Mouse (Mus musculus) left cerebral cortex, adult 18-20 months (tissue): ENCODE measurements around the gene 4930507D05Rik. TPM values are rescaled to one million over a fixed set of nuclear protein-coding genes. Genes with fewer than 3 reads are reported as not detected.
"Not testable (repeated sequence)": the region's sequence is repeated elsewhere in the genome, so short reads cannot be mapped to it uniquely, and the experiment has no call there.

ENCODE experiments used
- DNase-seq, 2 experiments: peaks; one replicate each; pipeline ENCODE4 v3.0.0; 2021 to 2022; ENCODE audit warnings: low spot score in 2 of 2, mixed read lengths in 1 of 2
- total RNA-seq, 2 experiments: library from RNA; stranded (reverse); gene quantifications; 2 replicates each; pipeline ENCODE4 v1.2.3; 2021

Gene 4930507D05Rik
- total RNA-seq, 2 experiments from 2014 or later: 0.72 to 1.3 TPM

GRCm38 (mm10) chr10:62474944-62475343 is 25.7 kb downstream of the 4930507D05Rik start:
- DNase-seq: no peak

GRCm38 (mm10) chr10:62476980-62477379 is 27.7 kb downstream of the 4930507D05Rik start:
- DNase-seq: no peak

GRCm38 (mm10) chr10:62481108-62481852 is 32.0 kb downstream of the 4930507D05Rik start:
- DNase-seq: no peak

GRCm38 (mm10) chr10:62485878-62486582 is 36.7 kb downstream of the 4930507D05Rik start:
- DNase-seq: peak in 1 of 2 experiments; percentile 3

GRCm38 (mm10) chr10:62486618-62487415 is 37.5 kb downstream of the 4930507D05Rik start, which contains the start of gene Vps26a:
Vps26a (minus strand) TSS chr10:62486805.
- peak; percentile 97 to 98 for DNase-seq

- DNase-seq: peak; percentile 27 to 42
These were observed 39.0 kb downstream of the 4930507D05Rik start for GRCm38 (mm10) chr10:62488266-62488665.

GRCm38 (mm10) chr10:62491681-62492080 is 42.4 kb downstream of the 4930507D05Rik start:
- not testable (repeated sequence) for DNase-seq

- DNase-seq: peak; percentile 57 to 59
These were observed 51.0 kb downstream of the 4930507D05Rik start for GRCm38 (mm10) chr10:62500088-62500915.

Other genes starting within 250 kb of the 4930507D05Rik start
- 1 to 10 TPM; 8.3 to 9.0 TPM for gene Tspan15, start 218.2 kb upstream of the 4930507D05Rik start, total RNA-seq
- under 1 TPM; 0.23 to 0.30 TPM for gene Tacr2, start 197.1 kb upstream of the 4930507D05Rik start, total RNA-seq
- 100 to 1,000 TPM; 311 to 318 TPM for gene Hk1, start 69.6 kb upstream of the 4930507D05Rik start, total RNA-seq
- 1 to 10 TPM; 5.9 to 7.2 TPM for gene Hkdc1, start 27.0 kb upstream of the 4930507D05Rik start, total RNA-seq
- gene Supv3l1, start 249 bp downstream of the 4930507D05Rik start, total RNA-seq: 10 to 100 TPM; 22.0 to 23.7 TPM
- gene Vps26a, start 37.3 kb downstream of the 4930507D05Rik start, total RNA-seq: 10 to 100 TPM; 49.5 to 51.0 TPM
- gene Srgn, start 78.0 kb downstream of the 4930507D05Rik start, total RNA-seq: 10 to 100 TPM in 1 of 2 experiments, 1 to 10 TPM in 1; 8.0 to 10.0 TPM
- gene Kif1bp, start 129.0 kb downstream of the 4930507D05Rik start, total RNA-seq: 100 to 1,000 TPM; 179 to 185 TPM
- gene Ddx21, start 152.8 kb downstream of the 4930507D05Rik start, total RNA-seq: 10 to 100 TPM; 21.1 to 21.3 TPM
- gene Ddx50, start 201.7 kb downstream of the 4930507D05Rik start, total RNA-seq: 100 to 1,000 TPM in 1 of 2 experiments, 10 to 100 TPM in 1; 89.0 to 101 TPM